Mouse (Mus musculus) liver, adult 2 months (tissue): ENCODE data around the gene Tmem190. TPM values are rescaled to one million over a fixed set of nuclear protein-coding genes. Genes with fewer than 3 reads are reported as not detected.
"Not testable (repeated sequence)": the region's sequence is repeated elsewhere in the genome, so short reads cannot be mapped to it uniquely, and the experiment has no call there.

ENCODE experiments used
- DNase-seq: peaks from one replicate; pipeline ENCODE4 v3.0.0-alpha.2; 2011; ENCODE audit warnings: low read depth, low spot score; ENCODE audit errors: extremely low read depth
- H3K27ac ChIP-seq: fragments of 200-500 bp; replicated peaks from 2 replicates; pipeline ENCODE4 v1.5.1; 2012; ENCODE audit warnings: low read depth, mild to moderate bottlenecking, control low read depth, inconsistent platforms, low read length; ENCODE audit not compliant: insufficient read depth
- H3K27me3 ChIP-seq: fragments of 200-500 bp; 2 replicates; pipeline ENCODE4 v1.6.1; 2012; ENCODE audit warnings: mild to moderate bottlenecking, moderate library complexity, low read length, inconsistent platforms; ENCODE audit not compliant: control insufficient read depth, insufficient read depth
- H3K36me3 ChIP-seq: fragments of 200-500 bp; 2 replicates; pipeline ENCODE4 v1.6.1; 2012; ENCODE audit warnings: low read length, inconsistent platforms; ENCODE audit not compliant: control insufficient read depth, insufficient read depth
- H3K4me1 ChIP-seq: fragments of 200-500 bp; 2 replicates; pipeline ENCODE4 v1.6.1; 2011; ENCODE audit warnings: low read length; ENCODE audit not compliant: control insufficient read depth, insufficient read depth
- H3K4me3 ChIP-seq: fragments of 200-500 bp; 2 replicates; pipeline ENCODE4 v1.5.1; 2011; ENCODE audit warnings: low read depth, mild to moderate bottlenecking, control low read depth, low read length, moderate library complexity; ENCODE audit not compliant: insufficient read depth
- H3K79me2 ChIP-seq: fragments of 200-500 bp; 2 replicates; pipeline ENCODE4 v1.6.1; 2012; ENCODE audit warnings: inconsistent platforms, mild to moderate bottlenecking, low read length, moderate library complexity; ENCODE audit not compliant: control insufficient read depth, insufficient read depth
- H3K9ac ChIP-seq: fragments of 200-500 bp; 2 replicates; pipeline ENCODE4 v1.6.1; 2012; ENCODE audit warnings: low read depth, mild to moderate bottlenecking, control low read depth, inconsistent platforms, low read length
- CTCF ChIP-seq: fragments of 200-500 bp; IDR thresholded peaks from 2 replicates; pipeline ENCODE4 v1.5.1; 2011; ENCODE audit warnings: low read depth, low read length, control low read depth
- POLR2A ChIP-seq: fragments of 200-500 bp; IDR thresholded peaks from 2 replicates; pipeline ENCODE4 v1.6.1; 2011; ENCODE audit warnings: low read length, control low read depth; ENCODE audit not compliant: insufficient read depth; ENCODE audit errors: extremely low read depth
- WGBS: fragments of 180-500 bp; shearing (Covaris S2); methylation state at CpG from one replicate; pipeline ENCODE4 v1.1.7; 2018; 5-methylcytosine and 5-hydroxymethylcytosine counted together
- polyA plus RNA-seq: library from polyadenylated mRNA; depleted of rRNA; stranded (reverse); fragments of >200 nt; gene quantifications from 2 replicates; pipeline ENCODE4 v1.2.3, GENCODE M21; 2012
- total RNA-seq: library from RNA; depleted of rRNA; stranded (reverse); fragments of >200 nt; gene quantifications from 2 replicates; pipeline ENCODE4 v1.2.3, GENCODE M21; 2014

Tmem190 gene
- total and polyA plus RNA-seq, 2 experiments: not detected

- WGBS: under 1% methylated on average over 62 of the region's 62 CpGs
- peak; percentile 100 for DNase-seq
These were observed 29.8 kb downstream of the Tmem190 start, which contains the start of gene Ube2s for GRCm38 (mm10) chr7:4812303-4813104. Gene Ube2s, minus strand, starts transcription at chr7:4812590.

GRCm38 (mm10) chr7:4813105-4813791 lies 30.5 kb downstream of the Tmem190 start:
- Histone ChIP-seq H3K36me3 (peaks cover 13% of the 10 kb centered on the region), H3K79me2 (peaks cover 10% of the 10 kb centered on the region; the same call in 1 of the 2 replicates), H3K27ac (peak overlapping the region; percentile 92), H3K4me1 (peaks cover 17% of the 10 kb centered on the region), H3K27me3 (no peaks in the 10 kb centered on the region), H3K9ac (peak overlapping the region; percentile 85), H3K4me3 (peak overlapping the region; percentile 67)
- no peak for TF ChIP-seq CTCF
- no peak for TF ChIP-seq POLR2A
- WGBS: 4% methylated on average over 8 of the region's 8 CpGs
- DNase-seq: peak; percentile 24

More at GRCm38 (mm10) chr7:4812303-4813104, 29.8 kb downstream of the Tmem190 start, which contains the start of gene Ube2s:
- peaks cover 16% of the 10 kb centered on the region for H3K36me3 ChIP-seq
- peak within 1 kb of the TSS; percentile 92 for H3K4me3 ChIP-seq
- H3K27me3 ChIP-seq: no peaks in the 10 kb centered on the region
- peaks cover 17% of the 10 kb centered on the region for H3K4me1 ChIP-seq
- H3K9ac ChIP-seq: peak within 1 kb of the TSS; percentile 91
- H3K27ac ChIP-seq: peak within 1 kb of the TSS; percentile 92
- TF ChIP-seq POLR2A (peak; percentile 73), CTCF (no peak)
- peaks cover 10% of the 10 kb centered on the region; the same call in 1 of the 2 replicates for H3K79me2 ChIP-seq

GRCm38 (mm10) chr7:4816559-4816958 lies 33.8 kb downstream of the Tmem190 start:
- Histone ChIP-seq H3K4me1 (peaks cover 8% of the 10 kb centered on the region; the same call in 1 of the 2 replicates), H3K27ac (no peak overlapping the region), H3K9ac (no peak overlapping the region), H3K36me3 (no peaks in the 10 kb centered on the region), H3K79me2 (peaks cover 4% of the 10 kb centered on the region; the same call in 1 of the 2 replicates), H3K27me3 (no peaks in the 10 kb centered on the region), H3K4me3 (no peak overlapping the region)
- no peak for TF ChIP-seq CTCF
- no peak for TF ChIP-seq POLR2A
- DNase-seq: no peak

GRCm38 (mm10) chr7:4820925-4821324 lies 38.2 kb downstream of the Tmem190 start:
- DNase-seq, H3K36me3 ChIP-seq, H3K27me3 ChIP-seq, H3K4me3 ChIP-seq, H3K27ac ChIP-seq, H3K9ac ChIP-seq, H3K4me1 ChIP-seq, H3K79me2 ChIP-seq: not testable (repeated sequence)
- WGBS: 88% methylated on average over 7 of the region's 7 CpGs

DNA sequence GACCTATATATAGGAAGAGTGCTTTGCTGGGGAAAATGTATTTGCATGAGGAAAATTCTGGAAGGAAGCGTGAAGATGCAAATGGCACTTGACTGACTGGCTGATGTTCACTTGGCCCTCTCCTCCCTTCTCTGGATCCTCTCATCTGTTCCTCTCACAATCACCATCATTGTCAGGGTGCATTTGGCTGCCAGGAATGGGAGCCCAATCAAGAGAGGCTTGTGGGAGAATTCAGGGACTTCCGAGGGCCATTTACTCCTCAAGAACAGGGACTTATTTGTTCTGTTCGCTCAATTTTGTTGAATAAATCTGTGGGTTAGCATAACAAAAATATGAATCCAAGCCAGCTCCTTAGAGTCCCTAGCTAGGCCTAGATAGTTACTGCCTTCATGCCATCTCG lies 39.0 kb downstream of the Tmem190 start:
- Histone ChIP-seq H3K27me3 (no peaks in the 10 kb centered on the region), H3K4me1 (no peaks in the 10 kb centered on the region), H3K79me2 (no peaks in the 10 kb centered on the region), H3K27ac (no peak overlapping the region), H3K4me3 (no peak overlapping the region), H3K9ac (no peak overlapping the region), H3K36me3 (no peaks in the 10 kb centered on the region)
- DNase-seq: no peak
- WGBS: 92% methylated on average over 4 of the region's 4 CpGs
- TF ChIP-seq POLR2A (no peak), CTCF (no peak)
